Mouse (Mus musculus): ENCODE measurements around the gene Ostm1.
A peak's percentile ranks its signal among the peaks of the same experiment; 100 is the strongest.

Gene Ostm1

DNA sequence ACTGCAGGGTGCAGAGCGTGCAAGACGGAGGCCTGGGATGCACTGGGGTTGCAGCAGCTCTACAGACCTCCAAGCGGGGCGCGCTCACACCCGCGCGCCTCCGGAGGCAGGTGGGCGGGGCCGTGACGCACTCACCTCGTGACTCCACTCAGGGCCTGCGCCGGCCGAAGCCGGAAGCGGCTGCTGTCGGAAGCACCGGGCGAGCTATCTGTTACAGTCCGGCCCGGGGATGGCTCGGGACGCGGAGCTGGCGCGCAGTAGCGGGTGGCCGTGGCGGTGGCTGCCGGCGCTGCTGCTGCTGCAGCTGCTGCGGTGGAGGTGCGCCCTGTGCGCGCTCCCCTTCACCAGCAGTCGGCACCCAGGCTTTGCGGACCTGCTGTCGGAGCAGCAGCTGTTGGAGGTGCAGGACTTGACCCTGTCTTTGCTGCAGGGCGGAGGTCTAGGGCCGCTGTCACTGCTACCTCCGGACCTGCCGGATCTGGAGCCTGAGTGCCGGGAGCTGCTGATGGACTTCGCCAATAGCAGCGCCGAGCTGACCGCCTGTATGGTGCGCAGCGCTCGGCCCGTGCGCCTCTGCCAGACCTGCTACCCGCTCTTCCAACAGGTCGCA is 95.2 kb downstream of the Ostm1 start:
- peak; percentile 85 to 90 for DNase-seq (ENCODE audit: low spot score in 2 of 2)

- DNase-seq (ENCODE audit: low spot score in 2 of 2), result no peak
These were observed 96.0 kb downstream of the Ostm1 start for GRCm38 (mm10) chr10:42679586-42679985.

DNA sequence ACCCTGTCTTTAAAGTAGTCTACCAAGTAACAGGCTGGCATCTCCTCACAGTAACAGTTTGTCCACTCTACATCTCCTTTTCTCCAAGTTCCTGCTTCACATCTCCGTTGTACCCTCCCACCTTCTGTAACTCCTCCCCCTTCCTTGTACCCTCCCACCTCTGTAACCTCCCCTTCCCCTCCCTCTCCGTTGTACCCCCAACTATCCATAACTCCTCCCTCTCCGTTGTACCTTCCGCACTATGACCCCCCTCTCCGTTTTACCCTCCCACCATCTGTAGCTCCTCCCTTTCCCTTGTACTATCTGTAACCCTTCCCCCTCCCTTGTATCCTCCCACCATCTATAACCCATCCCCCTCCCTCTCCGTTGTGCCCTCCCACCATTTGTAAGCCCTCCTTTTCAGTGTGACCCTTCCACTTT is 97.0 kb downstream of the Ostm1 start:
- no peak for DNase-seq (ENCODE audit: low spot score in 2 of 2)

DNA sequence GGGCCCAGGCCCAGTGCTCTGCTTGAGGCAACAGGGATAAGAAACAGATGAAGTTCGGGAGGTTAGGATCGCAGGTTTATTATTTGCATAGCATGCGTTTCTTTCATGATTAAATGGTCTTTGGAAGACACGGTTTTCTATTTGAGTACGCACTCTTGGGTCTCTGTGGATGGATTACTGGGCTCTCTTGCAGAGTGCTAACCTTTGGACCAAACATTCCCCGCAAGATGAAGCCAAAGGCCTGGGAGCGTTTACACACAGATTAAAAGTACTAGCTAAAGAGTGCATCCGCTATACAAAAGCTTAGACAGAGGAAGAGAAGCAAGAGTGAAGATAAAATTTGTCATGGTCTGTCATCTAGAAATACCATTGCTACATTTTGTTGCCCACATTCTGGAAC is 98.8 kb downstream of the Ostm1 start:
- no peak for DNase-seq (ENCODE audit: low spot score in 2 of 2)

DNA sequence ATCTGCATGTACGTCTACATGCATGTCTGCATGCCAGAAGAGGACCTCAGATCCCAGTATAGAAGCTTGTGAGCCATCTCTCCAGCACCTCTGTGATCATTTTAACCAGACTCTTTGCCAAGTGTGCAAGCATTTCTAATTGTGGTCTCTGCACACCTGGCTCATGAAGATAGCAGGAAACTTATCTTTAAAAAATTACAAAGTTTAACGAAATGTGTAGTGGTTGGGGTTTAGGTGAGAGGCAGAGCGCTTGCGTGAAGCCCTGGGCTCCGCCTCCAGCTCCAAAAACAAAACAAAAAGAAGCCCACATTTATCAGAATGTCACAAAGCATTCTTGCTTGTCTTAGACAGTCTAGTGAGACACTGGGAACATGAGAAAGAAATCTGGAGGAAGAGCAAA is 104.3 kb downstream of the Ostm1 start:
- DNase-seq (ENCODE audit: low spot score in 2 of 2), result no peak

DNA sequence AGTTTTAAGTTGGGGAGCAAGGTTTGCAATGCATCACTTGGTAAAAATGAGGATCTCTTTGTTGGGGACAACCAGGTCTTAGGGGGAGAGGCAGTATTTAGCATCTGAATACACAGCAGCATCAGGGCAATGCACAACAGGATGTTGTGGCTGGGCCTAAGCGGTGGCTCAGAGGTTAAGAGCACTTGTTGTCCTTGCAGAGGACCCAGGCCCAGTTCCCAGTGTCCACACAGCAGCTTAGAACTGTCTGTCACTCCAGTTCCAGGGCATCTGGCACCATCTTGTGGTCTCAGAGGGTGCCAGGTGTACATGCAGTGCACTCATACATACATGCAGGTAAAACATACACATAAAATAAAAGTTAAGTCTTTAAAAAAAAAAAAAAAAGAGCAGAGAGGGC is 106.1 kb downstream of the Ostm1 start:
- no peak for DNase-seq (ENCODE audit: low spot score in 2 of 2)

- DNase-seq (ENCODE audit: low spot score in 2 of 2), result no peak
These were observed 106.8 kb downstream of the Ostm1 start for GRCm38 (mm10) chr10:42690233-42691028.

DNA sequence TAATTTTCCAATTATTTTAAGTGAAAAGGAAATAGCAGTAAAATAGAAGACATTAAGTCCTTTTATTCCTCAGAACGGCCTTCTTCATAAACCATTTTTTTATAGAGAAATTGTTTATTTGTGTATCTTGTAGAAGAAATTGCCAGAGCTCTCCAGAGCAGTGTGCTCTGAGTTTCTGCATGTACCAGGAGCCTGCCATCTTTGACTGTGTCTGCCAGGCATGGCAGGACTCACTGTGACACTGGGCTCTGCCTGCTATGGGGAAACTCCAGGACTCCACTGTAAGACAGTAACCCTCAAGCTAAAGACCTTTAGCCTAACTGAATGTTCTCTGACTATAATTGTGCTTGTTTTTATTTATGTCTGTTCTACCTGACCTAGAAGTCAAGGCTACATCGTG is 107.4 kb downstream of the Ostm1 start:
- DNase-seq (ENCODE audit: low spot score in 2 of 2), result no peak

GRCm38 (mm10) chr10:42692095-42692494 is 108.5 kb downstream of the Ostm1 start:
- no peak for DNase-seq (ENCODE audit: low spot score in 2 of 2)

DNA sequence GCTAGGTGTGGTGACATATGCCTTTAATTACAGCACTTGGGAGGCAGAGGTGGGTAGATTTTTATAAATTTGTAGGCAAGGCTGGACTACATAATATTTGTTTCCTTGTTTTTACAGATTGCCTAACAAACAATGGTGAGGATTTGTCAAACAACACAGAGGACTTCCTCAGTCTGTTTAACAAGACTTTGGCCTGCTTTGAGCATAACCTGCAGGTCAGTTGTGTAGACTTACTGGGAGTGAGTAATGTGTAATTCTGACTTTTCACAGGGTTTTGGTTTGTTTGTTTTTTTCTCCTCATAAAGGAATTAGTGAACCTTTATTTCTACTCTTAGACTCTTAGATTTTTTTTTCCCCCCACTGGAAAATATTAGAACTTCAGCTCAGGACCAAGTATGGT is 109.2 kb downstream of the Ostm1 start:
- no peak for DNase-seq (ENCODE audit: low spot score in 2 of 2)

DNA sequence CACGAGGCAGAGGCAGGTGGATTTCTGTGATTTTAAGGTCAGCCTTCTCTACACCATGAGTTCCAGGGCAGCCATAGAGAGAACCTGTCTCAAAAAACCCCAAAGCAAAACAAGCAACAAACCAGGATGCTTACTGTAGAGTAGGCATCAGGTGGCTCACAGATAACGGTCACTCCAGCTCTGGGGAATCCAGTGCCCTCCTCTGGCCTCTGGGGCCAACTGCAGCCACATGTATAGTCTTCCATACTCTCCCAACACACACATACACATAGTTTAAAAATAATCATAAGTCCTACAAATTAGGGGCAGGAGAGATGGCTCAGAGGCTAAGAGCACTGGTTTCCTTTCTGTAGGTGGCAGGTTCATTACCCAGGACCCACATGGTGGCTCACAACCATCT is 109.9 kb downstream of the Ostm1 start:
- no peak for DNase-seq (ENCODE audit: low spot score in 2 of 2)

DNA sequence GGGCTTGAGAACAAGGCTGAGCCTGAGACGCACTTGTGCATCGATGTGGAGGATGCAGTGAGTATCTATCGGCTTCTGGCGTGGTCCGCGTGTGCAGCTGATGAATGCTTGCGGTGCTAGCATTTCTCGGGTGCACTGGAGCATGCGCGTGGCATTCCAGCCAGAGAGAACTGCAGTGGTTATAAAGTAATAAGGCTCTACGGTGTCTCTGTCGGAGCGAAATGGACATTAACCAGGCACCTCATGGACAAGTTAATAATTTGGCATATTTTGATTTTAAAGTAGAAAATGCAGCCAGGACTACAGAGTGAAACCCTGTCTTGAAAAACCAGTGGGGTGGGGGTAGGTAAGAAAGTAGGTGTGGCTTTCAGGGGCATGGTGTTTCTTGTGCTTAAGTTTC is 112.7 kb downstream of the Ostm1 start:
- no peak for DNase-seq (ENCODE audit: low spot score in 2 of 2)

GRCm38 (mm10) chr10:42697007-42697406 is 113.4 kb downstream of the Ostm1 start:
- peak; percentile 25 to 61 for DNase-seq (ENCODE audit: low spot score in 2 of 2)

DNA sequence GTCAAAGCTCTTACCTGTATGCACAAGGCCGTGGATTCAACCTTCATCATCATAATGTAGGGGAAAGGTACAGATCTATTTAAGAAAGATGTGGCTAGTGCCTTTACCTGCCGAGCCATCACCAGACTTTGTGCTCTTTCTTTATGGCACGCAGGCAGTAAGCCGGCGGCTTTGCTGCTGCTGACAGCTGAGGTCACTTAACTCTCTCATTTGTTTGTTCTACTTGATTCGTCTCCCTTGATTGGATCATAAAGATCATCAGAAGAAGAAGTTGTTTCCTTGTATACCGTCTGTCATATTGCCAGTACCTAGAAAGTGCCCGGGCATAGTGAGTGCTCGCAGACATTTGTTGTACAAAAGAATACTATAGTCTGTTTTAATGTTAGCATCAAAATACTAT is 114.8 kb downstream of the Ostm1 start:
- DNase-seq (ENCODE audit: low spot score in 2 of 2), result no peak

DNA sequence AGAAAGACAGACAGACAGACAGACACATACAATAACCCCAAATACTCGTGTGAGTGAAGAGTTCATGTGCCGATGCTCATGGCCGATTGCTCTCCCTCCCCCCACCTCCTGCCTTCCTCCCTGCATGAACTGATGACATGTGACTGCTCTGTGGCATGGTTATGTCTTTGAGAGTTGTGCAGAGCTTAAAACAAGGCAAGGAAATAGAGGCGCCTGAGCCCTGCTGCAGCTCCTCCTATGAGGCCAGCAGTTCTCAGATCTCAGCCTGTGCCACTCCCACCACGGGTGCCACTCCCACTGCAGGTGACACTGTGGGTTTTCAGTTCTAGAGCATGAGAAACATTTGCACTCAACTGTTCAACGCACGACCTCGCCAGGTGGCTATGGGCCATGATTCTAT is 115.4 kb downstream of the Ostm1 start:
- DNase-seq (ENCODE audit: low spot score in 2 of 2), result no peak

DNA sequence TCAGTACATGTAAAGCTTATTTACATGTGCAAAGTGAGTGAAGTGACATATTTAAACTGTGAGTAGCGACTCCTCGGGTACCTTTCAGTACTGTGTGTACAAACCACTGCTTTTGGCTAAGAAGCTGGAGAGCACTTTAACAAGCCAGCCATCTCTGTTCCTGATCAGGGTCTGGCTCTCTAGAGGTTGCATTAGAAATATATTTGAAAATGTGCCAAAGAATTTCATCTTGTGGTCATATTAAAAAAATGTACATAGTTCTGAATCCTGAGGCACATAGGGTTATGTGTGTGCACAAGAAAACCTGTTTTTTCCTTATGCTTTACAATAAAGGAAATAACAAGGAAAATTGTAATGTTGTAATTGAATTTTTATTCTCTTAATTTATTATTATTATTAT is 118.5 kb downstream of the Ostm1 start:
- no peak for DNase-seq (ENCODE audit: low spot score in 2 of 2)

GRCm38 (mm10) chr10:42714676-42715075 is 131.1 kb downstream of the Ostm1 start:
- DNase-seq (ENCODE audit: low spot score in 2 of 2), result no peak

- no peak for DNase-seq (ENCODE audit: low spot score in 2 of 2)
These were observed 131.9 kb downstream of the Ostm1 start for GRCm38 (mm10) chr10:42715366-42716035.

GRCm38 (mm10) chr10:42722116-42722515 is 138.5 kb downstream of the Ostm1 start:
- DNase-seq (ENCODE audit: low spot score in 2 of 2), result no peak

DNA sequence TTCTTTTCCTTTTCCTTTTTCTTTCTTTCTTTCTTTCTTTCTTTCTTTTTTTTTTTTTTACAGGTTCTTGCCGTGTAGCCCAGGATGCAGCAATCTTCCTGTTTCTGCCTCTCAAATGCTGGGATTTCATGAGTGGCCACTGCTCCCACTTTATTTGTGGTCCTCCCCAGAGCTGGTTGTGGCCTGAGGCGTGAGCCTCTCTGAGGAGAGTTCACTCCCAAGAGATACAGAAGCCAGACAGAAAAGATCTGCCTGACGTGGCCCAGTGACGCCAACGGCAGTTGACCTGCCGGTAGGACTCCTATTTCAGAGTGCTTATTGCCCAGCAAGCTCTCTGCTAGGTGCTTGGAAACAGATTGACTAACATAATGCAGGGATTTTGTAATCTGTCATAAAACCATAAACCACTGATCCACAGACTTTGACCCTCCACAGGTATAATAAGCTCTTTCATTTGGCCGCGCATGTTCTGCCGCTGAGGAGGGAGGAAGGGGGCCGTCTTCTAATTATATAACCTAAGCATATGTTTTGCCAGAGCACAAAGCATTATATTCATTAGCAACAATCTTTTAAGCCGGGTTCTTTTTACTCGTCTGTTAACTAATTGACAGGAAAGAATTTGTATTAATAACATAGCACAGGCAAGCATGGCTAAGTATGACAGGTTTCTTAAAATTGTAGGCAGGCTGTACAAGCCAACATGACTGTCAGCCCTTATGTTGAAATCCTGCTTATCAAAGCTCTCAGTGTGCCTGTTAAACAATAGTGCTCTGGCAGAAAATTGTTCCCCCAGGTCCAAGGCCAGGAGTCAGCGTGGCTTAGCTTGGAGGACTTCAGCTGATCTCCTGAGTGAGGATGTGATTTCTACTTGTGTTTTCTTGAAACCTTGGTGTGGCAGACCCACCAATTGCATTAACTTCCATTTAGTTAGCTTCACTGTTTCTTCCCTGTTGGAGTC is 139.9 kb downstream of the Ostm1 start:
- no peak for DNase-seq (ENCODE audit: low spot score in 2 of 2)

- no peak for DNase-seq (ENCODE audit: low spot score in 2 of 2)
These were observed 146.0 kb downstream of the Ostm1 start for GRCm38 (mm10) chr10:42729607-42730006.

- DNase-seq (ENCODE audit: low spot score in 2 of 2), result peak; percentile 5 to 24
These were observed 151.0 kb downstream of the Ostm1 start for GRCm38 (mm10) chr10:42734546-42735060.
